Mouse (Mus musculus) megakaryocyte, embryonic 14.5 days (primary cell): Measurements from ENCODE around the gene Arhgap23.

Source experiments
- FLI1 ChIP-seq: IDR thresholded peaks from 2 replicates; pipeline ENCODE4 v1.6.1; 2012; ENCODE audit warnings: low read length, inconsistent platforms, mixed read lengths
- GATA1 ChIP-seq: IDR thresholded peaks from 3 replicates; pipeline ENCODE4 v1.6.1; 2012; ENCODE audit warnings: mixed read lengths, low read length, inconsistent platforms, borderline replicate concordance

- TF ChIP-seq GATA1 (no peak), FLI1 (no peak)
Observed at GRCm38 (mm10) chr11:97451625-97452024, 36.3 kb downstream of the Arhgap23 start.
